Mouse (Mus musculus): ENCODE measurements around the gene Grm3. TPM values are rescaled to one million over a fixed set of nuclear protein-coding genes. Genes with fewer than 3 reads are reported as not detected.

Gene Grm3
- not detected for polyA plus RNA-seq (2014; fragmentation: Illumina TruSeq; extraction: RNeasy Lipid Tissue Mini Kit (QIAGEN cat#74804); ENCODE audit: insufficient read depth, low read depth, low replicate concordance)

DNA sequence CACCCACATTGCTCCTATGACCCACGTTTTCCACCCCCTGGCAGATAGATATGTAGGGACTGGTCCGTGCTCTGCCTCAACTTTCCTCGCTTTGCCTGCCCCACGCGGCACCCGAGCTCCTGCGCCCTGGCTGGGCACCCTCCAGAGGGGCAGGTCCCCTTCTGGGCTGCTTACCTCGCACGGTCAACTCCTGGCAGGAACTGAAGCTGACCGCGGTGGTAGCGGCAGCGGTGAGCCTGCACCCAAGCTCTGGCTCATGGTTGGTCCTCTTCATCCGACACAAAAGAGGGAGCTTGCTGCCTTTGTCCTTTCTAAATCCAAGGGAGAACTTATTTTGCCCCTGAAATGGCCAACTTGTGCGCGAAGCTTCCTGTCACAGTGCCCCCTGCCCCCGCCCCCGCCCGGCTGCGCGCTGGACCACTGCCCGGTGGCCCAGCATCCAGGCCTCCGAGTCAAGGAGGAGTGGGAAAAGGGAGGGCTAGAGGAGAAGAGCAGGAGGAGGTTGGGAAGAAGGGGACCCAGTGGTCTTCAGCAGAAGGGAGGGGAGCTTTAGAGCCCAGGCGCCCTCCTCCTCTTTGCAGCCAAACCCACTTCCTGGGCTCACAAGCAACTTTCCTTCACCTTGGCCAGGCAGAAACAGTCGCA, at the start of gene Grm3:
Grm3 (minus strand) TSS at position 215 of the 645 bp plus-strand sequence.

